7 mouse cellular contexts compared by ENCODE assay signal in genomic region chr9:106038865-106039264, GRCm38 (mm10). TPM values are rescaled to one million over a fixed set of nuclear protein-coding genes. Genes with fewer than 3 reads are reported as not detected.
DNase-seq lines count a peak whose midpoint lies in the region; ATAC-seq lines count a peak whose summit lies in the region.

No protein-coding gene starts in this region.

- H3K27me3 ChIP-seq in embryonic facial prominence, embryonic 11.5 days (ENCODE audit: control insufficient read depth, insufficient read depth, low read length) = no peaks in the 10 kb centered on the region
- no peaks in the 10 kb centered on the region for H3K27me3 ChIP-seq in limb, embryonic 12.5 days

- H3K4me2 ChIP-seq in embryonic facial prominence, embryonic 11.5 days (ENCODE audit: low read depth, low read length) = no peak overlapping the region
- no peak overlapping the region for H3K4me2 ChIP-seq in limb, embryonic 12.5 days

- H3K9me3 ChIP-seq in embryonic facial prominence, embryonic 11.5 days (replicated peaks; ENCODE audit: control insufficient read depth, low read length) = no peaks in the 10 kb centered on the region
- no peaks in the 10 kb centered on the region for H3K9me3 ChIP-seq in limb, embryonic 12.5 days

- no peak overlapping the region for H3K9ac ChIP-seq in embryonic facial prominence, embryonic 11.5 days (replicated peaks; ENCODE audit: low read length)
- H3K9ac ChIP-seq in limb, embryonic 12.5 days (replicated peaks) = no peak overlapping the region

- H3K27ac ChIP-seq in embryonic facial prominence, embryonic 11.5 days (replicated peaks; ENCODE audit: low read depth, low read length) = no peak overlapping the region
- no peak overlapping the region for H3K27ac ChIP-seq in limb, embryonic 12.5 days

- WGBS in embryonic facial prominence, embryonic 11.5 days = 6% methylated on average over 4 of the region's 4 CpGs
- WGBS in limb, embryonic 12.5 days = 11% methylated on average over 4 of the region's 4 CpGs

- ATAC-seq in embryonic facial prominence, embryonic 11.5 days (replicated peaks; ENCODE audit: insufficient number of reproducible peaks, low FRiP score, low TSS enrichment, low read depth) = no peak
- ATAC-seq in limb, embryonic 12.5 days (ENCODE audit: insufficient number of reproducible peaks, insufficient read depth, low FRiP score, low TSS enrichment, low read depth) = 0 out of 2 replicates have a peak, but pooled peaks have one; percentile 52

- H3K4me1 ChIP-seq in embryonic facial prominence, embryonic 11.5 days (ENCODE audit: control insufficient read depth, insufficient read depth, low read length) = no peaks in the 10 kb centered on the region
- no peaks in the 10 kb centered on the region for H3K4me1 ChIP-seq in limb, embryonic 12.5 days (replicated peaks)

- no peak overlapping the region for H3K4me3 ChIP-seq in embryonic facial prominence, embryonic 11.5 days (ENCODE audit: low read depth, low read length)
- no peak overlapping the region for H3K4me3 ChIP-seq in limb, embryonic 12.5 days (replicated peaks)

- peak; percentile 9 to 11 for DNase-seq in urinary bladder, adult 18-20 months (ENCODE audit: low spot score in 2 of 2)
- DNase-seq in urinary bladder, adult 2 months (ENCODE audit: low spot score) = no peak
- DNase-seq in adrenal gland, postnatal 10 days = peak; percentile 81
- DNase-seq in embryonic facial prominence, embryonic 11.5 days (ENCODE audit: low spot score) = peak; percentile 86
- peak; percentile 57 for DNase-seq in induced T-regulatory cell, adult 2 months (ENCODE audit: low read depth)
- DNase-seq in right cerebral cortex, adult 2 months (ENCODE audit: low spot score in 2 of 2) = peak; percentile 85 to 93

- H3K36me3 ChIP-seq in embryonic facial prominence, embryonic 11.5 days (replicated peaks; ENCODE audit: control insufficient read depth, insufficient read depth, low read depth, low read length) = no peaks in the 10 kb centered on the region
- no peaks in the 10 kb centered on the region for H3K36me3 ChIP-seq in limb, embryonic 12.5 days

RNA-seq across cellular contexts. Expression of gene Col6a4, which starts 57.7 kb away (rescaled TPM):
- polyA plus RNA-seq in urinary bladder, adult 2 months (2012; rRNA removed) = 1.3 and 1.4 TPM in 2 replicates
- total RNA-seq in adrenal gland, postnatal 10 days (2021) = 1 to 10 TPM in 1 of 2 experiments, under 1 TPM in 1; 0.96 to 1.7 TPM
- polyA plus RNA-seq in embryonic facial prominence, embryonic 11.5 days (2014; fragmentation: Nextera tagmentation; extraction: Ambion mirVana) = 0.22 TPM in 1 of 2 replicates, not detected in the other
- polyA plus RNA-seq in limb, embryonic 12.5 days (2016; fragmentation: Nextera tagmentation; extraction: Ambion mirVana) = 0.25 and 0.35 TPM in 2 replicates
